Mouse (Mus musculus) right cerebral cortex, adult 18-20 months (tissue): ENCODE measurements at regions not wholly inside any gene's neighbourhood (a gene's known extent, or its start where the extent isn't known, plus 50 kb on each side); places are given as distances from the start of the nearest gene placed in this dataset.

ENCODE experiments used
- DNase-seq: peaks from one replicate; pipeline ENCODE4 v3.0.0; 2022; ENCODE audit warnings: mixed read lengths

GRCm38 (mm10) chr10:17478761-17479632, 244.0 kb upstream of the Cited2 start:
- no peak for DNase-seq

- no peak for DNase-seq
Observed at GRCm38 (mm10) chr10:17482751-17483150, 240.3 kb upstream of the Cited2 start.

- no peak for DNase-seq
Observed at GRCm38 (mm10) chr10:17485049-17485449, 238.0 kb upstream of the Cited2 start.

- no peak for DNase-seq
Observed at GRCm38 (mm10) chr10:17485515-17485914, 237.5 kb upstream of the Cited2 start.

- no peak for DNase-seq
Observed at GRCm38 (mm10) chr10:17486011-17486410, 237.0 kb upstream of the Cited2 start.

- DNase-seq = no peak
Observed at GRCm38 (mm10) chr10:17487460-17487859, 235.6 kb upstream of the Cited2 start.

GRCm38 (mm10) chr10:17491611-17492305, 231.3 kb upstream of the Cited2 start:
- DNase-seq = no peak

- no peak for DNase-seq
Observed at GRCm38 (mm10) chr10:17493137-17493536, 229.9 kb upstream of the Cited2 start.

- no peak for DNase-seq
Observed at GRCm38 (mm10) chr10:17496831-17497230, 226.2 kb upstream of the Cited2 start.

GRCm38 (mm10) chr10:17510626-17511193, 212.3 kb upstream of the Cited2 start:
- DNase-seq = no peak

GRCm38 (mm10) chr10:17511779-17512335, 211.2 kb upstream of the Cited2 start:
- no peak for DNase-seq

- DNase-seq = no peak
Observed at GRCm38 (mm10) chr10:17512487-17512886, 210.5 kb upstream of the Cited2 start.

- DNase-seq = no peak
Observed at GRCm38 (mm10) chr10:17513756-17514155, 209.3 kb upstream of the Cited2 start.

- DNase-seq = no peak
Observed at GRCm38 (mm10) chr10:17516068-17516467, 206.9 kb upstream of the Cited2 start.

- DNase-seq = no peak
Observed at GRCm38 (mm10) chr10:17518423-17519175, 204.4 kb upstream of the Cited2 start.

- DNase-seq = no peak
Observed at GRCm38 (mm10) chr10:17522026-17522541, 200.9 kb upstream of the Cited2 start.

GRCm38 (mm10) chr10:17523558-17524328, 199.3 kb upstream of the Cited2 start:
- no peak for DNase-seq

- no peak for DNase-seq
Observed at GRCm38 (mm10) chr10:17527151-17527737, 195.8 kb upstream of the Cited2 start.

GRCm38 (mm10) chr10:17528116-17528515, 194.9 kb upstream of the Cited2 start:
- DNase-seq = no peak

- no peak for DNase-seq
Observed at GRCm38 (mm10) chr10:17528846-17529245, 194.2 kb upstream of the Cited2 start.

GRCm38 (mm10) chr10:17529851-17530509, 193.0 kb upstream of the Cited2 start:
- no peak for DNase-seq
